Mouse (Mus musculus): ENCODE measurements around the gene Ncor1. TPM values are rescaled to one million over a fixed set of nuclear protein-coding genes. Genes with fewer than 3 reads are reported as not detected.
"Not testable (repeated sequence)": the region's sequence is repeated elsewhere in the genome, so short reads cannot be mapped to it uniquely, and the experiment has no call there.

The Ncor1 gene
- 100 to 1,000 TPM; 114 to 145 (median 126) TPM for total RNA-seq (2022)

DNA sequence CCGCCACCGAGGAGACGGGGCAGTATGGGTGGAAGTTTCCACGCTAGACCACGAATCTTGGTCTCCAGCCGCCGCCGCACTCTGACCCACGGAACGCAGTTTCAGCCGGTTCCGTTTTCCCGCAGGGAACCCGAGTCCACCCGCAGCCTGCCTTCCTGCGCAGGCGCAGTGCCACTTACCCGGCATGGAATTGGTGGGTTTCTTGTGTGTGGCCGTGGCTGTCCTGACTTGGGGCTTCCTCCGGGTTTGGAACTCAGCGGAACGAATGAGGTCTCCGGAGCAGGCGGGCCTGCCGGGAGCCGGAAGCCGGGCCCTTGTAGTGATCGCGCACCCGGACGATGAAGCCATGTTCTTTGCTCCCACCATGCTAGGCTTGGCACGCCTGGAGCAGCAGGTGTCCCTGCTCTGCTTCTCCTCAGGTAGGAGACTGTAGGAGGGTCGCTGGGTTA lies at the start of gene Ncor1, which contains the start of gene Pigl:
Ncor1 (minus strand) TSS at position 266 of the 449 bp plus-strand sequence.
Pigl (plus strand) TSS at position 185 of the 449 bp plus-strand sequence.
- DNase-seq (ENCODE audit: low spot score in 2 of 2): peak; percentile 53 to 76

DNA sequence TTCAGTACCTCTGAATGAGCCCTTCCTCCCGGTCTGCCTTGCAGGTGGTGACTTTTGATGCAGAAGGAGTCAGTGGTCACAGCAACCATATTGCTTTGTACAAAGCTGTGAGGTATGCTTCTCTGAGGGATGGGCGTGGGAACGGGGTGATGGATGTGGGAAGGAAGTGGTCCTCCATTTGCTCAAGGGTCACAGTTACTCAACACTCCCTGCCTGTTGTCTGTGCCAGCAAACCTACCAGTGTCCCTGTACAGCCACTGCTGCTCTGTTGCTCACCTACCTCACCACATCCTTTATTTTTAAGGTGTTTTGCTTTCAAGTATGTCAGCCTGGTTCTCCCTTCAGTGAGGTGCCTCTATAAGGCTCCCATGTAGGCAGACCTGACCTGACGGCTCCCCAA lies 49.3 kb upstream of the Ncor1 start:
- DNase-seq (ENCODE audit: low spot score in 2 of 2): no peak

DNA sequence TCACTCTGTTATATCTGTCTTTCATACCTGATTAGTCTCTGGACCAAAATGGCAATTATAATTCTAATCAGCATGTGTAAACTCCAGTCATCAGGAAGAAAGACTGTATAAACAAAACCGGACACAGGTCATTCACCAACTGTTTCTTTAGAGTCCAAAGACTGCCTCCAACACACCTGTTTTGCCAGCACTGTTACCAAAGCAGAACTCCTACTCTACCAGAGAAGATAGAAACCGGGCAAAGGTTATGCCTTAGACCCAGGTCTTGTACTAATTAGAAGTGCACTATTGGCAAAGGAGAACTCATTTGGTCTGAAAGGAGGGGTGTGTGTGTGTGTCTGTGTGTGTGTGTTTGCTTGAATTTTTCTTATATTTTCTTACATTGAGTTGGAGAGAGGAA lies 42.2 kb upstream of the Ncor1 start:
- DNase-seq (ENCODE audit: low spot score in 2 of 2): no peak

DNA sequence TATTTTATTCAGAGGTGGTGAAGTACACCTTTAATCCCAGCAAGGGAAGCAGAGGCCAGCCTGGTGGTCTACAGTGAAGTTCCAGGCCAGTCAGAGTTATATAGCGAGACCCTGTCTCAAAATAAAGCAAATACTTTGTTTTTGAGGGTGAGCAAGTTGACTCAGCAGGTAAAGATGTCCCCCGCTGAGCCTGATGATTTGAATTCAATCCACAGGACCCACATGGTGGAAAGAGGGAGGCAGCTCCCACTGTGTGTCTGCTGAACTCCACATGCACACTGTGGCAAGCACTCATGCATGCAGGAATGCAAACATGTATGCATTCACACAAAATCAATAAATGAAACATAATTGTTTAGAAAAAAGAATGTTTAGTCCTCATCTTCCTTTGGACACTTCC lies 40.5 kb upstream of the Ncor1 start:
- DNase-seq (ENCODE audit: low spot score in 2 of 2): no peak

DNA sequence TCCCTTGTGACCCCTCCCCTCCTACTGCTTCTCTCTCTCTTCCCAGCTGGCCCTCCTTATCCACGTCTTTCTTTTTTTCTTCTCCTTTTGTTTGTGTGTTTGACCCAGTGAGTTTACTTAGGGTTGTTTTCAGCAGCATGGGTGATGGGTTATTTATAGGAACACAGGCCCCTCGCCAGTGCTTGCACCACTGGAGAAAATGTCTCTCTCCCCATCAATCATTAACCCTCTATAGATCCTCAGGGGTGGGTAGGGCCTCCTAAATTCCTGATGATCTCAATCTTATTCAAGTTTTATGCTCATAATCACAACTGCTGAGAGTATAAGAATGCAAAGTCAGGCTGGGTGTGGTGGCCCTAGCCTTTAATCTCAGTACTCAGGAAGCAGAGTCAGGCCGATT lies 38.8 kb upstream of the Ncor1 start:
- no peak for DNase-seq (ENCODE audit: low spot score in 2 of 2)

DNA sequence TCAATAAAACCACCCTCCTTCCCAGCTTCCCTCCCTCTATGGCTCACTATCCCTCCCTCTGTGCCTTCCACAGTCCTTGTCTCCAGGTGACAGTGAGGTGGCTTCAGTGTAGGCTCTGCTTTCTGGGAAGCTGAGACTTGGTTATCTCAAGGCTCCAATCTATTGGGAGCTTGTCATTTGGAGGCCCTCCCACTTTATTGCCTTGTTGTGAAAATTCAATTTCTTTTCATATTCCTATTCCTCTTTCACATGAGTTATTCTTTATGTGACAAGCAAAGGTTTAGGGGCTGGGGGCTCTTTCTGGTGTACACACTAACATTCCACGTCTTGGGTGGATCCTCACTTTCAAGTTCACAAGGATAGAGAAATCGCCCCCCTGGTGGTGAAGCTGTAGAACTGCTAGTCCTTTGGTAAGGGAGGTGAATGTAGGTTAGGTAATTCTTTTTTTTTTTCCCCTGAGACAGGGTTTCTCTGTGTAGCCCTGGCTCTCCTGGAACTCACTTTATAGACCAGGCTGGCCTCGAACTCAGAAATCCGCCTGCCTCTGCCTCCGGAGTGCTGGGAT lies 37.9 kb upstream of the Ncor1 start:
- DNase-seq (ENCODE audit: low spot score in 2 of 2): no peak

DNA sequence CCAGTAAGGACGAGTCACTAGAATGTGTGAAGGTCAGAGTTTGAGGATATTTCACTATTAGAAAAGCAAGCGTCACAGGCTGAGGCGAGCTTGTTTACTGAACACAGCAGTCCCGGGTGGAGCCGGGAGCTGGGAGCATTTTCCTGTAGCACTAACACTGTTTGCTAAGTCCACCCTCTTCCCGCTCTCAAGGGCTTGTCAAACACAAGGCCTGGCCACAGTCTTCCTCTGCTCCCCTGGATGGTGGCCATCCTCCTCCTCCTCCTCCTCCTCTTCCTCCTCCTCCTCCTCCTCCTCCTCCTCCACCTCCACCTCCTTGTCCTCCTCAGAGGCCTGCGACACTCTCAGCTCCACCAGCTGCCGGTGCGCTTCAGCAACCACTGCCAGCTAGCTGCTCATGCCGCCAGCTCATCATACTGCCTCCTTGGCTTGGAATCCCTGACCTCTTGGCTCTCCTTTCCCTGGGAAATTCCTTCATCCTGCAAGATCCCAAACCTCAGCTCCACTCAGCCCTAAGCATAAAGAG lies 37.0 kb upstream of the Ncor1 start:
- peak; percentile 8 to 48 for DNase-seq (ENCODE audit: low spot score in 2 of 2)

DNA sequence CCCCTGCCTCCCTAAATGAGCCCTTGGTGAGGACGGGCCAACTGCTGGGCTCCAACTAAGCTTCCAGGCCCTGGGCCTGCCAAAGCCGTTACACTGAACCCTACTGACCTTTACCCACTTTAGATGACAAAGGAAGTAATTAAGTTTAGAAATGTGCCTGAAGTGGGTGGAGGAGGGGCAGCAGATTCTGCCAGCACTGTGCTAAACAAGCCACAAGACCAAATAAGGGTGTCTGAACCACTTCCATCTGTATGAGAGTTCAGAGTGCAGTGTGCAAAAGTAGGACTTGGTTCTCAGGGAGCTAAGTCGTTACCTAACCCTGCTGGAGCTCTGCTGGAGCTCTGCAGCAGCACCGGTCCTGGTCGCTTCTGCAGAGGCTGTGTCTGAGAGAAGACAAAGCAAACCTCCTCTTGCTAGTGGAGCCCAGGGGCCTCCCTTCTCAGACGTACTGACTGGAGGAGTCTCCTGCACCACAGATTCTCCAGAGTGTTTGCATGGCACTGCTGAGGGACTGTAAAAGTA lies 36.5 kb upstream of the Ncor1 start:
- DNase-seq (ENCODE audit: low spot score in 2 of 2): peak; percentile 14 to 19

DNA sequence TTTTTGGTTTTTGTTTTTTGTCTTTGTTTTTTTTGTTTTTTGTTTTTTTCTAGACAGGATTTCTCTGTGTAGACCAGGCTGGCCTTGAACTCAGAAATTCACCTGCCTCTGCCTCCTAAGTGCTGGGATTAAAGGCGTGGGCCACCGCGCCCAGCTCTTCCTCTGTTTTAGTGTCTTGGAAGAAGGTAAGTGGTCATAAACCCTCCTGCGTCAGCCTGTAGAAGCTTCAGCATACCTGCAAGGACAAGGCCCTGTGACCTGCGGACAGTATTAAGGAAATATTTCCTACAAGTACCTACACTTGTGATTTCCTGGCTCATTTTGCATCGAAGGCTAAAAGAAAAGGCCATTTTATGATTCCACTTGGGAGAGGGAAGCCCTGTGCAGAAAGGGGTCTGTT lies 35.4 kb upstream of the Ncor1 start:
- DNase-seq (ENCODE audit: low spot score in 2 of 2): no peak

DNA sequence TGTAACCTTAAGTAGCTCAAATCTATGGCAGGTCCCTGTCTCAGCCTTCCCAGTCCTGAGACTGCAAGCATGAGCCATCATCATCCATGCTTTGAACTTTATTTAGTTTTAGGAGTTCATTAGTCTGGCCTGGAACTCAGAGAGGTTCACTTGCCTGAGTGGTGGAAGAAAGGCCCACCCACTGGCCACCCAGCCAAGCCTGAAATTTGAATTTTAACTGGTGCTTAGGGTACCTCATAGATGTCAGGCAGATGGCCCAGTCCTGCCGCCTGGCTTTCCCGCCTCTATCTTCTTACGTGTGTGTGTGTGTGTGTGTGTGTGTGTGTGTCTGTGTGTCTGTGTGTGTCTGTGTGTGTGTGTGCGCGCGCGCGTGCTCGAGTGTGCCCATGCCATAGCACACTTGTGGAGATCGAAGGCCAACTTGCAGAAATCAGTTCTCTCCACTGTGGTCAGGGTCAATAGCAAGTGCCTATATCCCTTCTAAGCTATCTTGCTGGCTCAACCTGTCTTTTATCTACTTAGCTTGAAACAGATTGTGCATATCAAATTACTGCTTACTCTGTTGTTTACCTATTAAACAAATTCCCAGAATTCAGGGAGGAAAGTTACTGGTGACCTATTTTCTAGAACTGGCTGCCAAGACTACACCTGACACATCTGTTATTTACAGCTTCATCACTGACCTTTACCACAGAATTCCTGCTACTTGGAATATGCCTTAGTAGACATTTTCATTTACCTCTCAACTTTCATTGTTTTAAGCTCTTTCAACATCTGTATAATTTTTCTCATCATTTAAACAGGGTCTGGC lies 29.4 kb upstream of the Ncor1 start:
- no peak for DNase-seq (ENCODE audit: low spot score in 2 of 2)

DNA sequence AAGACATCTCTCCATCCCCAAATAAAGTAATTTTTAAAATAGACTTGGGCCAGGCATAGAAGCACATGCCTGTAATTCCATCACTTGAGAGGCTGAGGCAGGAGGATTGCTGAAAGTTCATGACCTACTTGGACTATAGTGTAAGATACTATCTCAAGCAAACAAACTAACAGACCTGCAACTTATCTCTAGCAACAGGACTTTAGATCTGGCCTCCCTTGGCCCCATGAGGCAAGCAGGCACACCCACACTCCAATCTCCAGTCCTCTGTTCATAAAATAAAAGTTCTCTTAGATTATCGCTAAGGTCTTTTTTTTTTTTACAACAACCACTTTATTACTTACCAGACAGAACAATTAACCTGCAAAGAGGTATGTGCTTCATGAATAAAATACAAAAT lies 28.6 kb upstream of the Ncor1 start:
- no peak for DNase-seq (ENCODE audit: low spot score in 2 of 2)

DNA sequence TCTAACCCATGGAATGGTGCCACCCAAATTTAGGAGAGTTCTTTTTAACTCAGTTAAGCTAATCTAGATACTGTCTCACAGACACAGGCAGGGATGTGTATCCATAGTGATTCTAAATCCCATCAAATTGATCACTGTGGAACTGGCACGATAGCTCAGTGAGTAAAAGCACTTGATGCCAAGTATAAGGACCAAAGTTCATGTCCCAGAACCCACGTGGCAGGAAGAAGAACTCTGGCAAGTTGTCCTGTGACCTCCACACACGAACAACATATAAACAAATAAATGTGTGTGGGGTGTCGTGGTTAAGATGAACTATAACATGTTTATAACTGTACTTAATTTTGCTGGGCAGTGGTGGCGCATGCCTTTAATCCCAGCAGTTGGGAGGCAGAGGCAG lies 21.2 kb upstream of the Ncor1 start:
- DNase-seq (ENCODE audit: low spot score in 2 of 2): no peak

DNA sequence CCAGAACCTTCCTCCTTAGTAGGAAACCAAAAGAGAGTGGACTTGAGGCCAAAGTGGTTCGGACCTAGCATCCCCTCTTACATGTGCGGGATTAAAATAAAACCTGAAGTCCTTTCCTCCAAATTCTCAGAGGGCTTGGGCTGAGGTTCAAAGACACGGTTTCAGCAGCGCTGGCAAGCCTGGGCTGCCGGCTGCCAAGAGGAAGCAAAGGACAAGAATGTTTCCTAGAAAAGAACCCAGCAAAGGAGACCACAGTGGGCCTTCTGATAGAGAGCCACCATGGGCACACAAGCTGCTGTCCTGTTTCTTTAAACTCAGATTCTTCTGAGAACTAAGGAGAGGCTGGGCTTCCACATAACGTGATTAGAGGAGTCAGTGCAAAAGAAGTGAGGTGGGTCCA lies 20.6 kb upstream of the Ncor1 start:
- no peak for DNase-seq (ENCODE audit: low spot score in 2 of 2)

DNA sequence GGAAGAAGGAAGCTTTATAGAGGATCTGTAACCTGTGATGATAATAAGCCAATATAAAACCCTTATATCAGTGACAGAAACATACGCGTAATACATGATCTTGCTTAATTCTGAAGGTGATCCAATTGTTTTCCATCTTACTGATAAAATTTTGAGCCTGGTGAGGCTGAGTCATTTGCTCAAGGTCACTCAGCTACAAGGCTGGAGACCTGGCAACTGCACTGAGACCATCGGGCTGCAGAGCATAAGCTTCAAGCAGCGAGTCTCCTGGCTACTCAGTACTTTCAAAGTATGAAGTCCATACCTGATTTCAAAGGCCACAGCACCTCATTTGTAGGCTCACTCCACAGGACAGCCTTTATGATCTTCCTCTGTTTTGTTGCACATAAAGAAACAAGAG lies 17.8 kb upstream of the Ncor1 start:
- DNase-seq (ENCODE audit: low spot score in 2 of 2): no peak

DNA sequence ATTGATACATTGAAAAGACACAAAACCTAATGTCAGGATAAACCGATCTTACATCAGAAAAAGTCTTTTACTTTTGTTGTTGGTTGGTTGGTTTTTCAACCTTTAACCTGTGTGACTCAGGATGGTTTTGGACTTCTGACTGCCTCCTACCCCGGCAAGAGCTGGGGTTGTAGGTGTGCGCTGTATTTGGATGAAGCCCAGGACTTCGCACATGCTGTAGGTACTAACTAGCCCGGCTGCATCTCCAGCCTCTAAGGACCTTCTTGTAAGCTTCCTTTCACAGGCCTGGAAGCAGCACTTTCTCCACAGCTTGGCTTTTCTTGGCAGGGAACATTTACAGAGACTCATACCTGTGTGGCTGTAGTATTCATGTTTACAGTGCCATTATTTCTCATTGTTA lies 15.2 kb upstream of the Ncor1 start:
- DNase-seq (ENCODE audit: low spot score in 2 of 2): no peak

DNA sequence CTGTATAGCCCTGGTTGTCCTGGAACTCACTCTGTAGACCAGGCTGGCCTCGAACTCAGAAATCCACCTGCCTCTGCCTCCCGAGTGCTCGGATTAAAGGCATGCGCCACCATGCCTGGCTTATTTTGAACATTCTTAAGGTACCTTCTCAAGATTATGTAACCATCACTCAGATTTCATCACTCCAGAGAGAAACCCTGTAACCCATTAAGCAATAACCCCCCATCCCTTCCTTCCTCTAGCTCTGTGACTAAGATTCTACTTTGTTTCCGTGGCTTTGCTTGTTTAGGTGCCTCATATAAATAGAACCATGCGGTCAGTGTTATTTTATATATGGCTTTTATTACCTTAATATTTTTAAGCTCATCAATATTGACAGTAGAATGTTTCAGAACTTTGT lies 12.1 kb upstream of the Ncor1 start:
- DNase-seq (ENCODE audit: low spot score in 2 of 2): no peak

DNA sequence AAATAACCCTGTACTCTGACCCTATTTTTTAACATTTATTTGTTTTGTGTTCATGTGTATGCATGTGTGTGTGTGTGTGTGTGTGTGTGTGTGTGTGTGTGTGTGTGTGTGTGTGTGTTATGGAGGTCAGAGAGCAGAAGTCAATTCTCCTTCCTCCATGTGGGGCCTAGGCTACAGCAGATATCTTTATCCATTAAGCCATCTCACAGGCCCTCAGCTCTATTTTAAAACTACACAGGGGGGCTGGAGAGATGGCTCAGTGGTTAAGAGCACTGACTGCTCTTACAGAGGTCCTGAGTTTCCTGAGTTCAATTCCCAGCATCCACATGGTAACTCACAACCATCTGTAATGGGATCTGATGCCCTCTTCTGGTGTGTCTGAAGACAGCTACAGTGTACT lies 8.9 kb upstream of the Ncor1 start:
- not testable (repeated sequence) for DNase-seq (ENCODE audit: low spot score in 2 of 2)

DNA sequence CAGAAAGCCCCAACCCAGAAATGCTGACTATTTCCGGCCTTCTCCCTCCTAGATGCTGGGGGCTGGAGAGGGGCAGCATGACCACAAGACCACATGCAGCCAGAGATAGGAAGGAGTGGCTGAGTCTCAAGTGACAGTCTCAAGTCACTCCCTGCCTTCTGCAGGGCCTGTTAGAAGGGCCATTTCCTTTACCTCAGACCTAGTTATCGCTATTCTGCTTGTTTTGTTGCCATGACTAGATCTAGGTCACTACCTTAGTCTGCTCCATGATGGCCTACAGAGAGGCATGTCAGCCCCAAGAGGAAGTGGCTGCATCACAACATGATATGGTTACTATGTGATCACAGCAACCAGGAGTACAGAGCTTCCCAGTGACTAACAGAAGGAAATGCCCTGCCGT lies 8.2 kb upstream of the Ncor1 start:
- no peak for DNase-seq (ENCODE audit: low spot score in 2 of 2)

DNA sequence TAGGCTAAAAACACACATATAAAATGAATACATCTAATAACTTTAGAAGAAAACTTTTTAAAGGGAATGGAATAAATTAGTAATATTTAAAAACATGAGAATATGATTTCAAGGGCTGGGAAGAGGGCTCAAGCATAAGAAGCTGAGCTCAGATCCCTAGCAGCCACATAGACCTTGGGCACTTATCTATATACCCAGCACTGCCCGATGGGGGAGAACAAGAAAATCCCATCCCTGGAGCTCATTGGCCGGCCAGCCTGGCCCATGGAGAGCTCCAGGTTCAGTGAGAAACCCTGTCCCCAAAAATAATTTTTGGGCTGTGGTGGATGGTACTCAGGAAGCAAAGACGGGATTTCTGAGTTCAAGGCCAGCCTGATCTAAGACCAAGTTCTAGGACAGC lies 7.5 kb upstream of the Ncor1 start:
- DNase-seq (ENCODE audit: low spot score in 2 of 2): no peak

DNA sequence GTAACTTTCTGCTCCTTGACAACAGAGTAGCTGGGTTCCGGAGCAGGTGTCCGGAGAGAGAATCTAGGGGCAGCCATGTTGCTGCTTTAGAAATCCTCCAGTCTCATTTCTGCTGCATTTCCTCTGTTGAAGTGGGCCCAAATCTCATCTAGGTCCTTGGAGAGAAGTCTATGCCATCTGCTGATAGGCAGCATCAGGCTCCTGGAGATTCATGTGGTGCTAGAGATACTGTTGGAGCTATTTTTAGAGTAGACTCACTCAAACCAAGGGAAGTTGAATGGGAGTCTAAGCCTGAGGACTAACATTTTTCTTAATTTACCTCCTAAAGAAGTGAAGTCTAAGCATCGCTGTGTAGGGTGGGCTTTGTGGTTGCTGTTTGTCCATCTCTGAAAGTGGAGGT lies 6.4 kb upstream of the Ncor1 start:
- no peak for DNase-seq (ENCODE audit: low spot score in 2 of 2)

DNA sequence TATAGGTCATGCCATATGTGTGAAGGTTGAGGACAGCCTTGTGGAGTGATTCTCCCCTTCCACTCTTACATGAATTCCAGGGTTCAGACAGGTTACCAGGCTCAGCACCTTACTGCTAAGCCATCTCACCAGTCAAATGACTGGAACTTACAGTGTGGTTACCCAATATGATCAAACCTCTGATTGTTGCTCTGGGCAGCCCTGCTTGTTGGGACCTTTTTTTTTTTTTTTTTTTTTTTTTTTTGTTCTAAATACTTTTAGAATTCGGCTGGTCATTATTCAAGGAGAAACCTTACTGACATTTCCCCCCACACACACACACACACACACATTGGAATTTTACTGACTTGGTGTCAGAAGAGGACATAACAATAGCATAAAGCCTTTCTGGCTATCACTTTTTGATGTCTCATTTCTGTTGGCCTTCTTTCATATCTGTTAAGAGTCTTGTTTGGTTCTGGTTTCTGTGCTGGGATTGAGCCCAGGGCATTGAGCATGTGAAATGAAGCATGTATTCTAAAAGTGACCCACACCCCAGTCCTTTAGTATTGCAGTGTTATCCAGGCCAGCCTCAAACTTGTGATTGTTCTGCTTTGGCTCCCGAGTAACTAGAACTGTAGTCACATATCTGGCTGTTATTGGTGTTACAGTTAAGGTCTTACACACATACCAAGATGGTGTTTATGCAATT lies 5.0 kb upstream of the Ncor1 start:
- DNase-seq (ENCODE audit: low spot score in 2 of 2): no peak

DNA sequence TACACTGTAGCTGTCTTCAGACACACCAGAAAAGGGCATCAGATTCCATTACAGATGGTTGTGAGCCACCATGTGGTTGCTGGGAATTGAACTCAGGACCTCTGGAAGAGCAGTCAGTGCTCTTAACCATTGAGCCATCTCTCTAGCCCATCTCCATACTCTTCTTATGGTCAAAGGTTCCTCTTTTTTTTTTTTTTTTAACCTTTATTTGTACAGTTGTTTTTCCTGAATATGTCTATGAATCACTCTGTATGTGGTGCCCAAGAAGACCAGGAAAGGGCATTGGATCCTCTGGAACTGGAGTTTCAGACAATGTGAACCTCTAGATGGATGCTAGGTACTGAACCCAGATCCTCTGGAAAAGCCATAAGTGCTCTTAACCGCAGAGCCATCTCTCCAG lies 4.2 kb upstream of the Ncor1 start:
- not testable (repeated sequence) for DNase-seq (ENCODE audit: low spot score in 2 of 2)
